Mouse (Mus musculus) left cerebral cortex, postnatal 14 days (tissue): ENCODE results near the gene Esp22. TPM values are rescaled to one million over a fixed set of nuclear protein-coding genes. Genes with fewer than 3 reads are reported as not detected.
"Not testable (repeated sequence)": the region's sequence is repeated elsewhere in the genome, so short reads cannot be mapped to it uniquely, and the experiment has no call there.

Experiments
- DNase-seq, 2 experiments: peaks; one replicate each; pipeline ENCODE4 v3.0.0; 2021 to 2022; ENCODE audit warnings: low spot score in 2 of 2, mixed read lengths in 1 of 2
- intact Hi-C: fragments of 180-260 bp; cut with DNase I; formaldehyde crosslinking; loops from one replicate; pipeline ENCODE4 v1.15.1; 2025
- long read RNA-seq, 2 experiments: library from polyadenylated mRNA; stranded (forward); transcript quantifications; one replicate each; pipeline ENCODE4 v2.0.0; 2021
- total RNA-seq, 2 experiments: library from RNA; stranded (reverse); gene quantifications; 2 replicates each; pipeline ENCODE4 v1.2.3; 2021

Gene Esp22
- not detected for total RNA-seq
- long read RNA-seq, experiment 1: 0 reads
- long read RNA-seq, experiment 2: 0 reads

- DNase-seq: no peak
- intact Hi-C loops: no loop called here
Measured at GRCm38 (mm10) chr17:39095034-39095433, at the start of gene Esp22. Gene Esp22 (plus strand): TSS chr17:39095334.

- no peak for DNase-seq
- intact Hi-C loops: no loop called here
Measured at GRCm38 (mm10) chr17:39063641-39064040, 31.5 kb upstream of the Esp22 start.

GRCm38 (mm10) chr17:39076937-39077336 lies 18.2 kb upstream of the Esp22 start, which contains the start of gene Esp23:
Gene Esp23 (minus strand): TSS chr17:39077037.
- intact Hi-C loops: no loop called here
- DNase-seq: no peak

- intact Hi-C loops, DNase-seq: not testable (repeated sequence)
Measured at GRCm38 (mm10) chr17:39107126-39107525, 12.0 kb downstream of the Esp22 start.

- not testable (repeated sequence) for DNase-seq
Measured at GRCm38 (mm10) chr17:39129156-39129555, 34.0 kb downstream of the Esp22 start.

More at GRCm38 (mm10) chr17:39129156-39129555, 34.0 kb downstream of the Esp22 start:
- intact Hi-C loops: not testable (repeated sequence)

Other genes with a start within 250 kb of the Esp22 start
- gene Esp24, start 58.6 kb upstream of the Esp22 start, total RNA-seq: not detected
- not detected for gene Gm21903, start 52.0 kb upstream of the Esp22 start, total RNA-seq
- gene Esp23, start 18.3 kb upstream of the Esp22 start, total RNA-seq: not detected